Mouse (Mus musculus) c-Kit-positive CD71-negative TER-119-negative erythroid progenitor cells, embryonic 14.5 days (primary cell): ENCODE data around the gene Csad.
A peak's percentile ranks its signal among the peaks of the same experiment; 100 is the strongest.

Experiments used
- DNase-seq: peaks from one replicate; pipeline ENCODE4 v3.0.0-alpha.2; 2013; ENCODE audit warnings: low read depth

Gene Csad

DNA sequence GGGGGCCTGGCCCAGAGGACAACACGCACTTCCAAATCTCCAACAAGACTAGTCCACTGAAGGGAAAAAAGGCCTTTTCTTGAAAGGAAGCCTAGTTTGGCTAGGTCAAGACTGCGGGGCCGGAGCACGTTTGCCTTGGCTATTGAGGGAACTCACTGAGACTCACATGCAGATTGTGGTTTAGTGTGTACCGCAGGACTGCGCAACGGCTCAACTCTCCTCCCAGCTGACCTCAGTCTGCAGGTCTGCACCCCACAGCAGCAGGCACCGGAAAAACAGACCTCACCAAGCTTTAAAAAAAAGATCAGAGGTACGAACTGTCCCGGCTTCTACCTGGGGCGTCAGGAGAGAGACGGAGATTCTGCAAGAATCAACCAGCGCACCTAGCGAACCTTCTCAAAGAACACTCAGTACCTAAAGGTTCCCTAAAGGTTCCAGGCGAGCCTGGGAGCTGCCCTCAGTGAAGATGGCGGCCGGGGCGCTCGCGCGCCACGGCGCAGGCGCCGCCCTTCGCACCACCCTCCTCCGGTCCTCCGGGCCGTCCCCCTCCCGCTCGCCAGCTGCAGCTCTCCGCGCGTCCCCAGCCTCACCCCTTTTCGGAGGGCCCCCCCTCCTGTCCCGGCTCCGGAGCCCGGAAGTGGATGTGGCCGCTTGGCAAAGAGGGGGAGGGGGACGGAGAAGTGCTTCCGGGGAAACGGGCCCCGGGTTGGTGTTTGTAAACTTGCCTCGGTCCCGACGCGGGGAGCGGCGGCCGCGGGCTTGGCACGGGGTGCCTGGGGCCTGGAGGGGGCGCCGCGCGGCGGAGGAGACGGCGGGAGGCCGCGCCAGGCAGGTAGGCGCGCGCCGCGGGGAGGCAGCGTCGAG, 1.3 kb downstream of the Csad start, which contains the start of gene Zfp740:
Gene Zfp740, plus strand, starts transcription at position 279 of the 864 bp plus-strand sequence.
- peak; percentile 86 for DNase-seq

DNA sequence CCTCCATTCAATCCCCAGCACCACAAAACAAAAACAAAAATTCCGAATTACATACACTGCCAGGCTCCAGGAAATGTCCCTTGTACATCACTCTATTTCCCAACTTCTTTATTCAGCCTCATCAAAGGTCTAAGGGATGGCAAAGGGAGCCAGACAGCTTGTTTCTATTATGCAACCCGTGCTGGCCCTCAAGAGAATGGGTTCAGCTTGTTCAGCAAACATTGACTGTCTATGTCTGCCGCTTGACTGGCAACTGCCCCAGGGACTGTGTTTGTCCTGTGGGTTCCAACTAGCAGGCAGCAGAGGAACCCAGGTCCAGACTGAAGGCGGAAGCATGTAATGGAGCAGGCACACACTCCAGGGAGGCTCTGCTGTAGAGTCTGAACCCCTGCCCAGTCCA, 5.7 kb downstream of the Csad start:
- no peak for DNase-seq

DNA sequence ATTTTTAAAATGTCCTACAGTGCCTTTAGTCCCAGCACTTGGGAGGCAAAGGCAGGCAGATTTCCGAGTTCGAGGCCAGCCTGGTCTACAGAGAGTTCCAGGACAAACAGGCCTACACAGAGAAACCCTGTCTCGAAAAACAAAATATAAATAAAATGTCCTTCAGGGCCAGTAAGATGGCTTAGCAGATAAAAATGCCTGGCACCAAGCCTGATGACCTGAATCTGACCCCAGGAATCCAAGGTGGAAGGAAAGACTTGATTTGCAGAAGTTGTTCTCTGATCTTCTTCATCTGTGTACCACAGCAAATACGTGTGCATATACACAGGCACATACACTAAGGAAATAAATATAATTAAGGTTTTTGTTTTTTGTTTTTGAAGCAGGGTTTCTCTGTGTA, 9.2 kb downstream of the Csad start:
- DNase-seq = no peak

DNA sequence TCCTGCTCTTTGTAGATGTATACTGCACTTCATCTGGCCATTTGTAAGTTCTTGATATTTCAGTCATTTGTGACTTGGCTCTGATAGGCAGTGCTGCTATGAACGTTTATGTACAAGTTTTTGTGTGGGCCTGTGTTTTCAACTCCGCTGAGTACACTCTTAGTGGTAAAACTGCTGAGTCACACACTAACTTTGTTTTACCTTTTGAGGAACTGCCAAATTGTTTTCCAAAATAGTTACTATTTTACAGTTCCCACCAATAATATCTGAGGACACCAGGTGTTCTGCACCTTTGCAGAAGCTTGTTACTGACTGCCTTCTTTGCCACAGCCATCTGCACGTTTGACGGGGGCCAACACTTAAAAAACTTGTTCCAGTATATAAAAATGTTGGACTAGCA, 10.1 kb downstream of the Csad start:
- DNase-seq = no peak

DNA sequence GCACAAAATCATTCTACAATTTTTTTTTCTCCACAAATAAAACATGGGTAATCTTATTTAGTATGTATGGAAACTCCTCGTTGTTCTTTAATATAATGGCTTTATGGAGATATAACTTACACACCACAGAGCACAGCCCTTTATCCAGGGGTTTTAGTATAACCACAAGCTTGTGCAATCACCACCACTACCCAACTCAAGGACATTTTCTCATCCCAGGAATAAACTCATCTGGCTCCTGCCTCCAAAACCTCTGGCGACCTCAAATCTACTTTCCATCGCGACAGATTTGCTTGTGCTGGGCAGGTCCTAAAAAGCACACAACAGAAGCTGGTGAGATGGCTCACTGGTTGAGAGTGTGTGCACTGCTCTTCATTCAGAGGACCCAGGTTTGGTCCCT, 10.9 kb downstream of the Csad start:
- DNase-seq = no peak

DNA sequence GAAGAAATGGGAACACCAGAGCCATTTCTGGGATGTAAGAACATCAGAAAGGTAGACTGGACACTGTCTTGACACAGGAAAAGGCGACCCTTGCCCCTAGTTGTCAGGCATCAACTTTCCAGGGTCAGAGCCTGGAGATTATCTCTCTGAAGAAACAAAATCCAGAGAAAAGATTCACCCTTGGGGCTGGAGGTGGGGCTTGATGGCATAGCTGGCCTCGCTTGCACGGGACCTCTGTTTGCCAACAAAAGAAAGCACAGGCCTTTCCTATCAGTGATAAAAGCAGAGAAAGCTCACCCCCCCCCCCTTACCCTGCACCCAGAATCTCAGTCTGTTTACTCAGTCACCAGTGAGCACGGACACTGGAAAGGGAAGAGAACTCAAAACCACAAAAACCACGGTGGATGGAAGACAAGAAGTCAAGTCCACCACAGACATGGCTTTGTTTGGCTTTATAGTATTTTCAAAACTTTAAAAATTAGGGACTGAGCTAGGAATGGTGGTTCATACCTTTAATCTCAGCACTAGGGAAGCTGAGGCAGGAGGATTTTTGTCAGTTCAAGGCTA, 11.6 kb downstream of the Csad start:
- DNase-seq = no peak

DNA sequence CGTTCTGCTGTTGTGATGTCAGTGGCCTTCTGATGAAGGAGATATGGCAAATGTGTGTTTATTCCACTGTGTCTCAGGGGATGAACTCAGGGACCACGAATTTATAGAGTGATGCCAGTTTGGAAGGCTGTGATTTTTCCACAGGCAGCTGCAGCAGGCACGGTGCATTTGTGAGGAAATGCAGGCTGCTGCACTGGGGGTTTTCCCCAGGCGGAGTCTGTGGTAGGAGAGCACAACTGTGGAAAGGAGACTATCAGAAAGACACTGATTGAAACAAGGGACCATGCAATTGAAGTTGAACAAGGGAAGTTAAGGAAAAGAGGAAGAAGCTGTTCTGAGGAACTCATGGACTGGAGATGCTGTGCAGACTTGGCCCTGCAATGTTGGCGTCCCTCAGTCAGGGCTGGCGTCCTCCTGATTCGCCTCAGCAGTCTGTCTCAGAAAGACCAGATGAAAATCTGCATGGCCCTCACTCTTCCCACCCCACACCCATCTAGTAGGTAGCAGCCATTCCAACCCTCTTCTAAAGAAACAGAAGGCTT, 12.2 kb downstream of the Csad start:
- no peak for DNase-seq

DNA sequence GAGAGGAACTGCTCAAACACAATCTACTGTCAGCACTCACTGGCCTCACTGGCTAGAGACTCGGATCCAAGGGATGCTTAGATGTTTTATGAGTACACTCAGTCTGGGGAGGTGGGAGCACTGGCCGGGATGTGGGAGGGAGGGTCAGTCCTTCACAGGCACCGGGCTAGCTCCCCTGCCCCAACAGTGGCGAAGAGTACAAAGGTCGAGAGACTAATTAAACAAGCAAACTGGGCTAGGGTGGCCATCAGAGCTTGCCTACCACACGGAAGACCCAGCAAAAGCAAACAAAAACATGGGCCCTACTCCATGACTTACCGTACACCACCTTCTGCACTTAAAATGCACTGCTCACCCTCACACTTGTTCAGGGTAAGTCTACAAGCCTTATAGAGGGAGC, 12.8 kb downstream of the Csad start:
- DNase-seq = no peak

DNA sequence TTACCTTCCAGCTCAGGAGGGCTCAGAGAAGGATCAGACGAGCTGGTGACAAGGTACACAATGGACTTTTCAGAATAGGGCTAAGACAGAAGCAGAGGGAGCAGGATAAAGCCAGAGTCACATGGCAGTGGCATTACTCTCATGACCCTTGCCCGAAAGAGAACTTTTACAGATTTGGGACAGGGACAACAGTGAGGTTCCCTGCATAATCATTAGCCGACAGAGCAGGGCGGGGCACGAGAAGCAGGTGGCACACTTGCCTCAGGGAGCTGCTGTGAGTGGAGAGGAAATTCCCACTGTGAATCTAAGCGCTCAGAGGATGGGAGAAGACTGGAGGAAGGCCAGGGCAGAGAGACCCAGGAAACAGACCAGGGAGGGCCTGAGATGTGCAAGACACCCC, 15.6 kb downstream of the Csad start:
- no peak for DNase-seq

DNA sequence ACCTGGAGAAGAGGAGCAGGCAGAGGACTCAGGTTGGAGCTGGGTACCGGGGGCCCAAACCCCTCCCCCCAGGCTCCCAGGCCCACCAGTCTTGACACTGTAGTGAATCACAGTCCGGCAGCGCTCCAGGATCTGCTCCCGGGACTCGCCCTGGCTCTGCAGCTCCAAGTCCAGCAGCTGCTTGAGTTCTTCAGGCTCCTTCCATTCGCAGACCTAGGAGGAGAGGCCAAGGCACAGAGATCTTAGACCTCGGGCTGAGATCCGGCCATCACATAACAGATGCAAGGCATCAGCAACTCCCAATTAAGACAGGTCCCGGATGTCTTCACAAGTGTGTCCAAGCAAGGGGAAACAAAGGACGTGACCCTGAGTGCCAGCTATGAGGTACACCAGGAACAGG, 16.4 kb downstream of the Csad start:
- no peak for DNase-seq

DNA sequence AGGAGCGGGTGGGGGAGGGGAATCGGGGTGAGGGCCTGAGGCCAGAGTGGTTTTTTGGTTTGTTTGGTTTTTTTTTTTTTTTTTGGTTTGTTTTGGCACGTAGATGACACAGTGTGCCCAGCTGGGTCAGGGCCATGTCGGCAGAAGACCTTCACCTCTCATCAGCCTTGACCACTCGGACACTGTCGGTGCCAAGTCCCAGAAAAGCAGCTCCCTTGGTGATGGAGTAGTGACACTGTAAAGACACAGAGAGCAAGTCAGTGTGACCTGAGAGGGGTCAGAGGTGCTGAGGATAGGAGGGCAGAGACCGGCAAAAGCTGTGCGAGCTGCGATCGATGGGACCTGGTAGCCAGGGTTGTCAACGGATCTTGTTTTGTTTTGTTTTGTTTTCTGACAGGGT, 18.3 kb downstream of the Csad start:
- no peak for DNase-seq

DNA sequence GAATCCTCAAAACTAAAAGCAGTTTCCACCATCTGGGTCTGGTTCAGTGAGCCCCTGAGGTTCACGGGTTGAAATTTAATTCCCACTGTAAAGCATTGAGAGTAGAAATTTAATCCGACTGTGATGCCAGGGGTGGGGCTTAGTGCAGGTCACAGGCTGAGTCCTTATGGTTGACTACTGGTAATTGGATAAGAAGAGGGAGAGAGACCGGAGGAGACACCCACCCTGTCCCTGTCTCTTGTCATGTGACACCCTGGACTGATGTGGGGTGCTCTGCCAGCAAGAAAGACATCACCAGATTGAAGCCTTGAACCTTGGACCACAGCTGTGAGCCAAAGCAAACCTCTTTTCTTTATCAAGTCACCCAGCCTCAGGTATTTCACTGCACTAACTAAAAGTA, 21.4 kb downstream of the Csad start:
- DNase-seq = no peak

DNA sequence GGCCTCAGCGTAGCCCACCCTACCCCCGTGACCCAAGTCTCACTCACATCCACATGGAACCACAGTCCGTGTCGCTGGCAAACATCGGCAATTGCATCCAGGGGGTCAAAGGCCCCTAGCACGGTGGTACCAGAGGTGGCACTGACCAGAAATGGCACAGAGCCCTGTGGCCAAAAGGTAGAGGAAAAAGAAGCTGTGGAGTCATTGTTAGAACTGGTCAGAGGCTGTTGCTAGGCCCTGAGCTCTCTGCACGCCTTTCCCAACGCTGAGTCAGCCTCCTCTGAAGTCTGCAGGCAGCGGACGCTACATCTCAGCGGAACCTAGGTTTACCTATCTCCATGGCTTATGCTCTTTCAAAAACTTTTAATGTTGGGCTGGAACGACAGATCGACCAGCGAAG, 24.6 kb downstream of the Csad start:
- DNase-seq = no peak

DNA sequence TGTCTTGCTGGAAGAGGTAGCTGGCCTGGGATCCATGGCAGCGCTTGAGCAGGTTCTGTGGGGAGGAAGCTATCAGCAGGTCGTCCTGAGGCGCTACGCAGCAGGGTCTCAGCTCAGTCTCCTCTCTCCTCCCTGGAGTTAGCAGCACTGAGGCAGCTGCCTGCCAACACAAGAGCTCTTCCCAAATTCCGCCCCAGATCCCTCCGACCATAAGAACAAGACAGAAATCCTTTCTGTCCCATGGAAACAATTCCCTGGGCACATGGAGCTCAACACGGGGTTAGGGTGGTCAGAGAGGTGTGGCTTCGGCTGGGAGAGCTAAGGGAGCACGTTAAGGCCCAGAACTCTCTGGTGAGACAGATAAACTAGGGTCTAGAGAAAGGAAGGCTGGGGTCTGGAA, 25.4 kb downstream of the Csad start:
- no peak for DNase-seq

DNA sequence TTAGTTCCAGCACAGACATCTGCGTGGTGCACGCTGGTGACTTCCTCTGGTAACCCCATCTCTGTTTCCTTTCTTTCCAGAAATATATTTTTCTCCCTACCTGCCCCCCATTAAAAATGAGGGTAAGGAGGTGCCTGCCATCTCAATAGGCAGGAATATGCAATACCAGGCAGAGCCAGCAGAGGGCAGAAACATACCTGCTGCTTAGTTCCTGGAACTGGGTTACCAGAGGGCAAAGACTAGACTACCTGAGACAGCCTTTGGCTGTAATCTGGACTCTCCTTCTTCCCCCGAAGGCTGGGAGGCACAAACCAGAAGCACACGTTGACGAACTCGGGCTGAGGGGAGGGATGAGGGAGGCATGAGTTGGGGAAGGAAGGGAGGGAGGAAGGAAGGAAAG, 26.2 kb downstream of the Csad start:
- DNase-seq = peak; percentile 68

DNA sequence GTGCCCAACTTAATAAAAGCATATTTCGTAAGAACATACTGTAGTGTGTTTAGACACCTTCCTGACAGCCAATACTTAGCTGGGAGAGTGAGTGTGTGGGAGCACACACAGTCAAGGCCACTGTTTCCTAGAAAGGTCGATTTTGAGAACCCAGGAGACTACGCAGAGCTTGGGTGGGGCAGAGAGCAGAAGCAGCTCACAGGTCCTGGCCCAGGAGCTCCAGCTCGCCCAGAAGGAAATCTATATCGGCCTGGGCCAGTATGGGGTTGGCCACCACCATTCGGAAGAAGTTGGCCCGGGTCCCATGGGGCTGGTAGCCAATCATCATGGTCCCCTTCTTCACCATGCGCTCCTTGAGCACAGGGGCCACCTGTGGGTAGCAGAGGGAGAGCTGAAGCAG, 27.1 kb downstream of the Csad start:
- no peak for DNase-seq

DNA sequence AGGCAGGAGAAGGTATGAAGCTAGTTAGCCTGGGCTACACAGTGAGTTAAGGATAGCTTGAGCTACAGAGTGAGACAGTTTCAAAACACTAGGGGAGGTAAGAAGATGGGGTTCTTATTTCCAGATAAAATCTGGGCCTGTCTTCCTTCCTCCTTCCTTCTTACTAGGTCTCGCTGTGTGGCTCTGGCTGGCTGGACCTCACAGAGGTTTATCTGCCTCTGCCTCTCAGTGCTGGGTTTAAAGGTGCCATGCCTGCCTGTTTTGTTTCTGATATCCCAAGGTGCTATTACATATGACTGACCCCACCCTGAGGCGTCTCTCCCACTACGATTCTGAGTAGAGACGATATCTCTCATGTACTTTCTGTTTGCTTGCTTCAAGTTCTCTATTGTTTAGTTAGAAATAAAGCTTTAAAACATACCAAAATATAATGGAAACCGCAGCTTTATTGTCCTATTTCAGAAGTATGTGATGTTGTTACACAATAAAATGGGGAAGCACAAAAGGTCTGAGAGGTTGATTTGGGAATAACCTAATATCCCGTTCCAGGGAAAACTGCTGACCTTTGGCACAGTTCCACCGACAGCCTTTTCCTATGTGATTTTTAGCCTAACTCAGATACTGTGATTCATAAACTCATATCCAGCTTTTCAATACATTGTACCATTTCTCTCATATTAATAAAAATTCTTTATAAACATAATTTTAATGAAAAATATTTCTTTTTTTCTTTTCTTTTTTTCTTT, 27.8 kb downstream of the Csad start:
- DNase-seq = no peak

DNA sequence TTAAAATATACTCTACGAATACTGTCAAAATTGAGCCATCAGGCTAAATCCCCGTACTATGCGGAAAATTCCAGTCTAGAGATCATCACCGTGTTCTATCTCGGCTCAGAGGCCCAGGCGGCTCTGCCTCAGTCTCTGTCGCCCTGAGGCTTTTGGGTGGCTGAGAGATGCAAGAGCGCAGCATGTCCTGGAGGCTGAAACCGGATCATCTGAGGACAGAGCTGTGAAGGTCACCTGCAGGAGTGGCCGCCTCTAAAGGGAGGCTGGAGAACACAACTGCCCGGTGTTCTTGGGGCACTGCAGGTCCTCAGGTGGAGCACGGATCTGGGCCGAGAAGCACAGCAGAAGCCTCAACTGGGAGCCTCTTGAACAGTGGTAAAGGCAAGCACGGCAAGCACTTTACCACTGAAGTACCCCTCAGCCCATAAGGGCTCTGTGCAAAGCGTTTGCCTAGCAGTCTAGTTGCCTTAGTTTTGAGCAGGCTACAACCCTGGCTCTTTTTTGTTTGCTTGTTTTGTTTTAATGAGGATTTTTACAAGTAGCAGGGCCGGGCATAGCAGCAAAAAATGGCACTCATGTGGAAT, 28.7 kb downstream of the Csad start:
- no peak for DNase-seq

DNA sequence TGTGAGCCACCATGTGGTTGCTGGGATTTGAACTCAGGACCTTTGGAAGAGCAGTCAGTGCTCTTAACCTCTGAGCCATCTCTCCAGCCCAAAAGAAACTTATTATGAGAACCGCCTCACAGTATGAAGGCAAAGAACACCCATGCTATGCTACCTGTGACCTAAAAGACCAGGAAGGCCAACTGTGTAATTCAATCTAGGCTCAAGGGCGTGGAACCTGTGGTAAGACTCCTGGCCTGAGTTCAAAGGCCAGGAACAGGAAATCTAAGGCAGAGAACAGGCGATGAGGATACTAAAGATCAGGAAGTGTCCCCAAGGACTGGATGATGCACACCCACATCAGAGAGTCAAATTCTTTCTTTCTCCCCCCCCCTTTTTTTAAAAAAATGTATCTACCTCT, 30.9 kb downstream of the Csad start:
- DNase-seq = no peak

DNA sequence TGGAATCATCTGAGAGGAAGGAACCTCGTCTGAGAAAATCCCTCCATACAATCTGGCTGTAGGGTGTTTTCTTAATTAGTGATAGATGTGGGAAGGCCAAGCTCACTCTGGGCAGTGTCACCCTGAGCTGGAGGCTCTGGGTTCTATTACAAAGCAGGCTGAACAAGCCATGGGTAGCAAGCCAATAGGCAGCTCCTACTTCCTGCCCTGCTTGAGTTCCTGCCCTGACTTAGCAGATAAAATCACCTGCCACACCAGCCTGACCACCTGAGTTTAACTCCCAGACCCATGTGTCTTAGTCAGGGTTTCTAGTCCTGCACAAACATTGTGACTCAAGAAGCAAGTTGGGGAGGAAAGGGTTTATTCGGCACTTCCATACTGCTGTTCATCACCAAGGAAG, 35.5 kb downstream of the Csad start:
- DNase-seq = no peak

DNA sequence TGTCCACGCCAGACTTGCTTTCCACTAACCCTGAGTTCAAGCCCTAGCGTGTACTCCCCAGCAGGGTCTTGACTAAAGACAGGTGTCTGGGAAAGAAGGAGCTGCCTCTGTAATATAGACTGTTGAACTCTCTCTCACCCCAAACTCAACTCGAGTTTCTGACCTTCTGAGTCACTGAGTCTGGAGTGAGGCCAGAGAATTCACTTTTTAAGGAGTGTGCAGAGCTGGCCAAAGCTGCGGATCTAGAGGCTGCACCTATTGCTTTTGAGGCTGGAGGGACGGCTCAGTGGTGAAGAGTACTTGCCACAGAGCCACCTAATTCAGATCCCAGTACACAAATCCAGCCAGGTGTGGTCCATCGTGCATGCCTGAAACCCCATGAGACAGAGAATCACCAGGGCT, 36.9 kb downstream of the Csad start:
- no peak for DNase-seq

DNA sequence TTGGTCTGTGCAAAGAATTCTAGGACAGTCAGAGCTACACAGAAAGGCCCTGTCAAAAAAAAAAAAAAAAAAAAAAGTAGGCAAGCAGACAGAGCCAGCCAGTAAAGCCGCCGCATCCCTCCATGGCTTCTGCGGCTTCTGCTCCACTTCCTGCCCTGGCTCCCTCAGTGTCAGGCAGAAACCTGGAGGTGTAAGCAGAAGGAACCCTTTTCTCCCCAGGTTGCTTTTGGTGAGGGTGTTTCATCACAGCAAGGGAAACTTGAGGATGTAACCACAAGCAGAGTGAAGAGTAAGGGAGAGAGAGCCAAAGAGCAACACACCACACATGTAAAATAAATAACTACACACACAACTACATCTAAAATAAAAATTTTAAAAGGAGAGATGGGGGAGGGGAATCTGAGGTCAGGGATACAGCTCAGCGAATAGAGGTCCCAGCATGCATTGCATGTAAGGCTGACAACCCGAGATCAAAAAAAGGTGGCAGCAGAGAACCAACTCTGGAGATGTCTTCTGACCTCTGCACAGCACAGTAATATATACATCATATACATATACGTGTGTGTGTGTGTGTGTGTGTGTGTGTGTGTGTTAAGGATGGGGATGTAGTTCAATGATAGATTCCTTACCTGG, 38.9 kb downstream of the Csad start:
- DNase-seq = no peak
